Mouse (Mus musculus) CD4-positive, CD25-positive, alpha-beta regulatory T cell, adult 4 months (primary cell): ENCODE data around the gene Dpy19l1. TPM values are rescaled to one million over a fixed set of nuclear protein-coding genes. Genes with fewer than 3 reads are reported as not detected.

ENCODE experiments used
- ATAC-seq: one replicate; pipeline ENCODE4 v1.8.0; 2017
- polyA plus RNA-seq, 2 experiments: library from polyadenylated mRNA; unstranded; fragments of 100-300 nt; shearing (Covaris generic); gene quantifications; one replicate each; pipeline ENCODE4 v1.2.1; 2017

The Dpy19l1 gene
- polyA plus RNA-seq, 2 experiments from 2014 or later: 3.6 to 7.2 TPM

DNA sequence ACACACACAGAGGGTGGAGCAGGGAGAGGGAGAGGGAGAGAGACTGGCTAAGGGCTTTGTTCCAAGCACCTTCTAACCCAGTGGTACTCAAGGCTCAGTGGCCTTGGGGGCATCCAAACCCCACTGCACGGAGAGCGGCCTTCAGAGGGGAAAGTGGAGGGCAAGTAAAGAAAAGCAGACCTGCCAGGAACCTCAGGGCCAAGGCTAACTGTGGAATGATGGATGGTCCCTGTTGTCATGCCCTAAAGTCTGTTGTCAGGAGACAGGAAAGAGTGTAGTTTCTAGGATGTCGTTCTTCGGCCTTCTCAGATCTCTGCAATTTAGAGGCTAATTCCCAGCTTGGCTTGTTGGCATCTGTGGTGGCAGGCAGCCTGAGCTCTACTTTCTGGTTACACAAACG lies 32.8 kb downstream of the Dpy19l1 start:
- ATAC-seq: no peak

DNA sequence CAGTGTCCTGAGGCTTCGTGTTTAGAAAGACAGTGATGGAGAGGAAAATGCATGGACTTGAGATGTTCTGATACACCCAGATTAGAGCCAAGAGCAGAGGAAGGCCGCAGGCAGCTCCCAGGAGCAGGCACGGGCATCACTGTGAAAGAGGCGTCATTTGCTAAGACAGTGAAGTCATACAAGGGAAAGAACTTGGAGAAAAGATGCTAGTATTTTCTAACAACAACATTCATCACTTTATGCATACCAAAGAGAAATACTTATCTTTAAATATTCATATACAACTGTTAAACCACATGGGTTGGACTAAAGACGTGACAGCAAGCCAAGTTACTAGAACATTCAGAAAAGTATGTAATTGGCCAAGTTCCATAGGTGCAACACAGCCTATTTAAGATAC lies 35.8 kb downstream of the Dpy19l1 start:
- ATAC-seq: no peak

DNA sequence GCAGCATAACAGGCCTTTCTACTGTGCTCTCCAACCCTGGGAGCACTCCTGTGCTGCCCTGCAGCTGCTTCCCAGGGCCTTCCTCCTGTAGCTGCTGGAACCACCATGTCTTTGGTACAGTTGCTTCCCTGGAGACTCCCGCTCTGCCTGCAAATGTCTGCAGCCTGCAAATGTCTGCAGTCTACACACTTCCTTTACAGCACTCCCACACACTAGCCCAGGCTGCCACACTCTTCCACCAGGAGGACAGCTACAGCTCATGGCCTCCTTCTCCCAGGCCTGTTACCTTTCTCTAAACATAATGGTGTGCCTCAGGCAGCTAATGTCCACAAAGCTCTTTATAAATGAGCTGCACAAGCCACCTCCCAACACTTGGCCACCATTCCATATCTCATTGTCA lies 36.3 kb downstream of the Dpy19l1 start:
- no peak for ATAC-seq

DNA sequence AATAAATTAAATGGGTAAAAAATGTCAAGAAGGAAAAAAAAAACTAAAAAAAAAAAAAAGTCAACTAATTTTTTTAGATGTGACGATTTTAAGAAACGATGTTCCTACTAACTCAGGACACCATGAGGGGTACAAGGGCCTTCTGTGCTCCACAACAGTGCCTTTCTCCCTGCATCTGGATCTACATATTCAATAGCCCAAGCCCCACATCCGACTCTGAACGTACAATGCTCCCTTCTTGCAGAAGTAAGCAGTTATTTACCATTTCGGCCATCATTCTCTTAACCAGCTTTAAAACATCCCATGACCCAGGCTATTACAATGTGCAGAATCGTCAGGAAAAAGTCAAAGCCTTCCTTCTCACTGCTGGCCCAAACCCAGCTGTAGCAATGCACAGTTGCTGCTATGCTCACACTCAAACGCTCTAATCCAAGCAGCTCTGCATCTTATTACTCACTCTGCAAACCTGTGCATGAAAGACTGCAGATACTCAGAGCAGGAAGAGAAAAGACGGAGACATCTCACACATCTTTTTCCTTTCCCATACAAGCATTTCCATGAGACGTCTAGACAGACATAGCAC lies 41.5 kb downstream of the Dpy19l1 start:
- no peak for ATAC-seq

DNA sequence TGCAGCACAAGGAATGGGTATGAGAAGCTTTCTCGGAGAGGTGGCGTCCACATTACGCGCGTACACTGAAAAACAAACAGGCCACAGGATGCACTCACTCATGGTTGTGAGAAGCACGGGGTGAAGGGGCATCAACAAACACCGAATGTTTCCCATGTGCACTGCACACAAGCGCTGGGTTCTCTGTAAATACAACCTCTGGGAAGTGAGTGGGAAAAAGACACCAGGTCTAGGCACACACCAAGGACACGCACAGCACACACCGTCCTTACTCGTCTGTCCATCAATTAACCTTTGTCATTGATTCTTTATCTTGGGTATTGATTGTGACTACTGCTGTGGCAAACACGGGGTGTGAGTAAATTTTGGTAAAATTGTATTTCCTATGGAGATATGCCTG lies 49.1 kb downstream of the Dpy19l1 start:
- ATAC-seq: no peak

DNA sequence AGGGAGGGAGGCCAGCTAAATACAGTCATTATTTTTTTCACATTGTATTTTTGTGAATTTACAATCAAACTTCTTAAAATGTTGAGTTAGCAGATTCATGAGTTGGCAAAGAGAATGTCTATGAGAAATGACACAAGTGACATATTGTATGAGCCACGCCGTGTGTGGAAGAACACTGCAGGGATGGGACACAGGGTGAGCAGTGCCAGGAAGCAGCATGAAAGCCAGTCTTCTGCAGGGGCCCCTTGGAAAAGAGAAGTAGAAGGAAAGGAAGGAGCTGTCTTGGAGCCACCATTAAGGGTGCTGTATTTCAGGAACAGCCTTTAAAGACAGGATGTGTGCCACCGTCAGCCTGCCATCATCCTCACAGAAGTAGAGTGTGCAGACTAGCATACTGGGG lies 52.0 kb downstream of the Dpy19l1 start:
- ATAC-seq: no peak

DNA sequence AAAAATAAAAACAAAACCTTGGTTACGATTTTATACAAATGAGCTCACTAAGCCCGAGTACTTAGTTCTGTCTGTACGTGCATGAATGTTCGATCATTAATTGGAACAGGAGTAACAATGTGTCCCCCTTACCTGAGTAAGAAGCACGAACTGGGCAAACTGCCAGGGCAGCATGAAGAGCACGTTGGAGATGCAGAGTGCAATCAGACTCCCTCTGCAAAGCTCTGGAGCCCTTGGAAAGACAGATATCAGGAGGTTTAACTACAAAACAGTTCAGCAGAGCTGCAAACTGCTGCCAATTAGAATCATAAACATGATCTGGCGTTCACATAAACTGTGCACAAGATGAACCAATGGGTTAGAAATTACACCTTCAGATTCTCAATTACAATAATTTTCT lies 52.4 kb downstream of the Dpy19l1 start:
- ATAC-seq: no peak

DNA sequence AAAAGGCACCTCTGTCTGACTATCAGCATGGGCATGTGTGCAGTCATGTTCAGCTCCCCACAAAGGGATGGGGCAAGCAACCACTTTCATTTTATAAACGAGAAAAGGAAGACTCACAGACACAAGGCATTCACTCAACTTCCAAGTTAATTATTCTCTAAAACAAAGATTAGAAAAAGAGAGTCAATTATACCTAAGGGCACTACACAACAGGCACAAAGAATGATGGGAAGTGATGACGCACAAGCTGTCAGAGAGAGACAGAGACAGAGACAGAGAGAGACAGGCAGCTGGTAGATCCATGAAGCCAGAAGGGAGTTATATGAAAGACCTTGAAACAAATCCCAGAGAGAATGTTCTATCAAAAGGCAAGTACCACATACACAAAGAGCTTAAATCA lies 68.0 kb downstream of the Dpy19l1 start:
- no peak for ATAC-seq

DNA sequence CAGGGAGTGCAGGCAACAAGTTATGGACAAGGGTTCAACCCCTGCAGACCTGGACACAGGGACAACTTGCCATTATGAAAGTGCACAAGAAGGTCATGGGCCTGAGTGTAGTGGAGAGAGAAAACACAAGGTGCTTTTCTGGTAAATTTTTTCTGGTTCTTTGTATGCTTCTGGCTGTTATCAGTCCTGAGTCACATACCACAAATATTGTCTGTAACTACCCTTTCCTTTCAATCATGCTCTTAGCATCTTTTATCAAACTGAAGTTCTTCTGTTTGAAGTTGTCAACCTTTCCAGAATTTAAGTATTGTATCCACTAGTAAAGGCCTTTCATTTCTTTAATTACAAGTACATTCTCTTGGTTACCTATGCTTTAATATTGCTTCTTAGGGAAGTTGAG lies 73.2 kb downstream of the Dpy19l1 start:
- no peak for ATAC-seq

DNA sequence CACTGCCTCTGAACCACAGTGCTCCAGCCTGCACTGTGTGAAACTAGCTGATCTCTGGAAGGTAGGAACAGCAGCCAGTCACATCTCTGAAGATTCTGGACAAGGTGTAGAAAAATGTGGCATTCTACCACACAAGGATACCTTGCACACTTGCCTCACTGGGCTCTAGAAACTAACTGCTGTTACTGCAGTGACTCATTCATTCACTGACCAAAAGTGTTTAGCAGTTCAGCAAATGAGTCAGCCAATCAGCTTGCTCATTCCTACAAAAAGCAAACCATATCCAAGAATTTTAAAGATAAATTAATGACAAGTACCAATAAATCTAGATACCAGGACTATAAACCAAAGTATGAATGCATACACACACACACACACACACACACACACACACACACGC lies 77.3 kb downstream of the Dpy19l1 start:
- no peak for ATAC-seq

DNA sequence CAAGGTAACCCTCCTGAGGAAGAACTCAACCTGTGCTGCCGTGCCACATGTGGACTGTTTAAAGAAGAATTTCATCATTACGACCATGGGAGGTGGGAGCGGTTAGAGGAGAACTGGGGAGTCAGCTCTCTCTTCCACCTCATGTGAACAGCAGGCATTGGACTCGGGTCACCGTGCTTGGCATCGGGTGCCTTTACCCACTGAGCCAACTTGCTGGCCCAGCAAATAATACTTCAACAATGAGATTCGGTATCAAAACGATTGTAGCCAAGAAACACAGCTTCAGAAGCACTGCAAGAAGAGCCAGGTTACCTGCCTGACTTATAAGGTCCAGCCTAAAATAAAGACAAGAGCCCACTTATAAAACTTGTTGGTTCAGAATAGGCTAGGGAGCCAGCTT lies 79.7 kb downstream of the Dpy19l1 start:
- no peak for ATAC-seq

DNA sequence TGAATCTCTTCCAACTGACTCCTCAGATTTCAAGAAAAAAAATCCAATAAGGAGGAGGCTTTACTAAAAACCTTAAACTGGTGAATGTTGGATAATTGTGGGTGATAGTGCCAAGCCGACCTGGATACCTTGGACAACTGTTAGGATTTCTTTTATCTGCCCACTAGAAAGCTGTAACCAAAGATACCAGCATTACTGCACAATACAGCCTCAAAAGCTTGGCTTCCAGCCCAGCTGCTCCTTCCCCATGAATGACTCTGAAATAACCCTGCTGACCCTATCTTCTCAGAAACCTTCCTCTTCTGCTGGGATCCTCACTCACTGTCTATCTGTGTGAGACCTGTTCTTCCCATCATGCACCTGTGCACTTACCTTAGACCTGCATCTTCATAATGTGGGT lies 81.1 kb downstream of the Dpy19l1 start:
- ATAC-seq: no peak

DNA sequence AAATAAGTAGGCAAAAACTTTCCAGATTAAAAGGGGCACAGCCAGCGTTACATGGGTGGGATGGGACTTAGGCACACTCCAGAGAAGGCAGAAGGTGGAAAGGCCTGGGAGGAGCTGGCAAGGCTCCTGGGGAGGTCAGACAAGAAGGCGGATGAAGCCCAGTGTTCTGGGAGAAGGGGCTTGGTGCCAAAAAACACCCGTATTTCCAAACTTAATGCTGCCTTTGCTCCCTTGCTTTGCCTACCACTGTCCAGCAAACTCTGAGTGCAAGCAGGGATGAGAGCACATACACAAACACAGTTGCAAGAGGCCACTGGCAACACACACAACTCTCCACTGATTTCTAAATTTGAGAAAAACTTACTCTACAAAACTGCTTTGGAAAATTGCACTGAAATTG lies 81.7 kb downstream of the Dpy19l1 start:
- ATAC-seq: no peak

DNA sequence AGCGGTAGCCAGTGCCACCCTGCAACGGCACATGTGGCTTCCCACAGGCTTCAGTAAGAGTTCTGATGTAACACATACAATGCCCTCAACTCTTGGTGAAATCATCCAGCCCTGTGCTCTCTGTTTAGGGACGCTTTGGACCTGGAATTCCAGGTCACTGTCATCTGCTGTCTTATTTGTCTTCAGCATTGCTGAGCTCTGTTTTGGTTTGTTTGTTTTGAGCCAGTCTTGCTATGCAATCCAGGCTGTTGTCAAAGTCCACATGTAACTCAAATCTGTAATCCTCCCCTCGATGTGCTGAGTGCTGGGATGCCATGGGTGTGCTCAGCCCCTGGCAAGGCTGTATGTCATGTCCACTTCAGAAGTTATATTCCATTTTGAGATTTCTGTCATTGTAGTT lies 82.8 kb downstream of the Dpy19l1 start:
- no peak for ATAC-seq

DNA sequence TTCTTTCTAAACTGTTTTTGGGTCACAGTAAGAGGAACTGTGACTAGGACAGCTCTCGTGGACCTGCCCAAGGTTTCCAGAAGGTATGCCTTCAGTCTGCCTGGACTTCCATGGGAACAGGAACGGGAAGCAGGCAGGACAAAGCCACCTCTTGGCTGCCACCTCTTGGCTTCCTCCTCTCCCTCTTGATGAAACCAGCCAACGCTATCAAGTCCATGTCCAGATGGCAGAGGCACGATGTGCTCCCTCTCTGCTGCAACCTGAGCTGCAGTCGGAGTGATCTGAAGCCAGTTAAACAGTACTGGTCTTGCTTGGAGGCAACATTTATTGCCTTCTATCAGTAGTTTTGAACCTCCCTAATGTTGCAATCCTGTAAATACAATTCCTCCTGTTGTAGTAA lies 84.7 kb downstream of the Dpy19l1 start:
- no peak for ATAC-seq

DNA sequence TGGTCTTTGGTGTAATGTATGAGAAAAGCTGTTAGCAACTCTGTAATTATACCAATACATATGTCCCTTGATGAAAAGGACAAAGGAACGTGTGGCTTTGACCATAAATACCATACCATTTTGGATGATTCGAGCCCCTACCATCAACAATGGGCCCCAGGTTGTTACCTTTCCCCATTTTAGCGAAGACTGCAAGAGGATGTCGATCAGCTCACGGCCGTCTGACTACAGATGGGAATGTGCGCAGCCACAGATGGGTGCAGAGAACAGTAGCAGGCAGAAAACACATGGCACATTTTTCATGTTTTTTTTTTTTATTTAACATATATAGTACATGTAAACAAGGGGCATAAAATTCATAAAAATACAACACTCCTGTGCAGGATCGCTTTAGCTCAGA lies 91.5 kb downstream of the Dpy19l1 start:
- ATAC-seq: no peak

DNA sequence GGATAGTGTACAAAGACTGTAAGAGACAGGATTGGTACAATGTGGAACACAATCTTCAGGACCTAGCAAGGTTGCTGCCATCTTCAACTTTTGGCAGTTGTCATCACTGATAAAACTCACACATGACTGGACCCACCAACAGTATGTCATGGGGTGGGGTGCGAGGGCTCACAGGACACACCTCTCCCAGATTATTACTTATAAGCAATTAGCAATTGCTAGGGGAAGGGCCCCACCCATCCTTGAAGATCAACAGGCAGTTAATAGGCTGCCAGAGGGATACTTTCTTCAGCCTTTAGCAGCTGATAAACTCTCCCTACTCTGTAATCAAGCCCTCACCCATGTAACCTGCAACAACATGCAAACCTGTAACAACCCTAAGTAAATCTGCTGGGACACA lies 92.5 kb downstream of the Dpy19l1 start:
- ATAC-seq: no peak

DNA sequence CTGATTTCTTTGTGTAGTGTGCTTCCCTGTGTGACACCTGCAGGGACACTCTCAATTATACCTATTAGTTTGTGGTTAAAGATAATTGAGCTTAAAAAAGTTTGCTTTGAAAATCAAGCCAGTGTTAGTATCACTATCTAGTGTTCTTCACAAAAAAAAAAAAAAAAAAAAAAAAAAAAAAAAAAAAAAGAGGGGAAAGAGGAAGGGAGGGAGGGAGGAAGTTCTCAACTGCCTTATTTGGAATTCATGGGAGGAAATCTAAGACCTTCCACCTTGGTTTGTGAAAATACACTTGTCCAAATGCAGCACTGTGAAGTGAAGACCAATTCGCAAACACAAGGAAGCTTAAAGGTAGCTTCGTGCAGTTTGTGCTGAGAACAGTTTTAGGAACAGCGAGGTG lies 94.9 kb downstream of the Dpy19l1 start:
- ATAC-seq: no peak

DNA sequence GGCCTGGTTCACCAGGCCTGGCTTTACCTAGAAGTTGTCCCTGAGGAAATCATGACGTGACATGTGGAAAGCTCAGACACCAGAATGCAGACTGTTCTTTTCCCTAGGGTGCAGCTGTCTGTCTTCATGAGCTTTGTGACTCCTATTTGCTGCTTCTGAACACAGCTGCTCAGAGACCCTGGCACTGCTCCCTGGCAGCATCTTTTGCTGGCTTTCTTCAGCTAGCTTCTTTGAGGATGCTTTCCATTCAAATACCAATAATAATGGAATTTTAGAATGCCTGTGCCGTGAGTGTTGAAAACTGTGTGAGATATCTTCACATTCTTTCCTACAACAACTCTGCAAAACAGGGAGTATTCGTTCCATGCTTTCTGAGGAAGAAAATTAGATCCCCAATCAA lies 108.8 kb downstream of the Dpy19l1 start:
- no peak for ATAC-seq

DNA sequence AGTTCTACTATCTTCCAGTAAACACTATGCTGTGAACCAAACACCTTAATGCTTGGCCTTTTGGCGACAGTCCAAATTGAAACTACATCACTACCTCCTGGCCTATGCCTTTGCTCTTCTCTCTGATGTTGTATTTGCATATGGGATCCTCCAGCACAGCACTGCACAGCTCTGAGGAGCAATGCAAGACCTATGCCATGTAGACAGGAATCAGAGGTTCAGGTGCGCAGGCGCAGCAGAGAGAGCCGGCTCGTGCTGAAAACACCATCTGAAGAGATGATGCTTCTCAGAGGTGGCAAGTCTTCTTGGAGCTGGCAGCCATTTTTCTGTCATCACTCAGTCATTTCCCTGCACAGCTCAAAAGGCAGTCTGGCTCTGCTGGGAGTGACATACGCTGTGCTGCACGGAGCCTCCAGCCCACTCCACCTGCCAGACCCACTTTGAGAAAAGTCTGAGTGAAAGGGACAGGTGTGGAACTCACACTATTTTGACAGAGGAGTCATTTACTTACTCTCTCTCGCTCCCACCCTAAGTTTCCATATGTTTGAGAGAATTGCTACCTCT lies 112.1 kb downstream of the Dpy19l1 start:
- no peak for ATAC-seq

DNA sequence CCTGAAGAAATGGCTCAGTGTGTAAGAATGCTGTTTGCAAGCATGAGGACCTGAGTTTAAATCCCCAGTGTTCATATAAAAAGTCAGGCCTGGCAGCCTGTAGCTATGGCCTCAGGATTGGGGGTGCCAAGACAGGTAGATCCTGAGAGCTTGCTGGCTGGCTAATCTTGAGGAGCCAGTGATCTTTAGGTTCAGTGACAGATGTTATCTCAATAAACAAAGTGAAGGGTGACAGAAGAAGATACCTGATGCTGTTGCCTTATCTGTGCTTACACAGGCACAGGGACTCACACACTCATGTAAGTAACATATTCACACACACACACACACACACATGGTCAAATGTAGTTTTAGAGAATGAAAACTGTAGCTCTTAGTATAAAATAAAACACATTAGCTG lies 115.7 kb downstream of the Dpy19l1 start:
- ATAC-seq: no peak

DNA sequence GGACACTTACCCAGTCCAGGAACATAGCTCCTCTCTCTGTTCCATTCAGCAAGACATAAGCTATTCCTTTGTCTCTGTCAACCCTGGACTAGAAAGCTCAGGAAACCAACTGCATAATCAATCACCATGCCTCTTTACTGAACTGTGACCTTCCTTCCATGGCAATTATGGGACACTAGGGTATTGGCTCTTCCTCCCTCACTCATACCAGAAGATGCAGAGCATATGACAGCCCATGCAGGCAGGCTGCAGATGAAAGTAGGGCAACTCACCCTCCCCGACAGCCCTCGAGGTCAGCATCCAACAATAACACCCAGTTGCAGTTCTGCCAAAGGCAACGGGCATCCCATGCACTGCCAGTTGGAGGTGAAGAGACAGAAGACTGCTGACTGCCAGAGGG lies 123.6 kb downstream of the Dpy19l1 start:
- no peak for ATAC-seq

DNA sequence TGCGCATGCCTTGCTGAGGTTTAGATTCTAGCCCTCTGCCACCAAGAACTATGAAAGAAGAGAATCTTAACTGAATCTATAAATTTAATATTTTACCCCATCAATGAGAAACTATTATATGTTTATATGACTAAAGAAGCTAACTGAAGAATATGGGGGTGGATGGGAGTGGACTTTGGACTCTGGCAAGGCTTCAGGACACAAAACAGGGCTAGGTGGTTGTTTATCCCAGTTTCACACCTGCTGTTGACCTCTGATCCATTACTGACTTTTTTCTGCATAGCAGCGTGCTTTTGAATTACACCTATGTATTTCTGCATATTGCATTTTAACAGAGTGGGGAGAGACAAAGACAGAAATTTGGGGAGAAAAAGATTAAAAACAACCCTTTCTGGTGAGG lies 124.1 kb downstream of the Dpy19l1 start:
- ATAC-seq: no peak
